Mouse (Mus musculus) hindbrain, embryonic 15.5 days (tissue): Measurements from ENCODE around the gene Gm136. TPM values are rescaled to one million over a fixed set of nuclear protein-coding genes. Genes with fewer than 3 reads are reported as not detected.
A peak's percentile ranks its signal among the peaks of the same experiment; 100 is the strongest.
"Not testable (repeated sequence)": the region's sequence is repeated elsewhere in the genome, so short reads cannot be mapped to it uniquely, and the experiment has no call there.

Experiments used
- ATAC-seq: fragments of 200-750 bp; cut with Nextera tagmentation; 2 replicates; pipeline ENCODE4 v1.8.0; 2017; ENCODE audit warnings: low read depth, moderate number of reproducible peaks, moderate TSS enrichment; ENCODE audit not compliant: low FRiP score
- H3K27ac ChIP-seq: fragments of 300-500 bp; sonication (generic); replicated peaks from 2 replicates; pipeline ENCODE4 v1.5.1; 2015; ENCODE audit warnings: mild to moderate bottlenecking, inconsistent platforms
- H3K27me3 ChIP-seq: fragments of 300-500 bp; sonication (generic); 2 replicates; pipeline ENCODE4 v1.6.1; 2015; ENCODE audit warnings: control low read depth, inconsistent platforms
- H3K36me3 ChIP-seq: fragments of 300-500 bp; sonication (generic); 2 replicates; pipeline ENCODE4 v1.6.1; 2015; ENCODE audit warnings: control low read depth, inconsistent platforms
- H3K4me1 ChIP-seq: fragments of 300-500 bp; sonication (generic); replicated peaks from 2 replicates; pipeline ENCODE4 v1.6.1; 2015; ENCODE audit warnings: control low read depth, inconsistent platforms
- H3K4me2 ChIP-seq: fragments of 300-500 bp; sonication (generic); 2 replicates; pipeline ENCODE4 v1.6.1; 2015; ENCODE audit warnings: moderate library complexity, mild to moderate bottlenecking, inconsistent platforms
- H3K4me3 ChIP-seq: fragments of 300-500 bp; sonication (generic); 2 replicates; pipeline ENCODE4 v1.5.1; 2015; ENCODE audit warnings: mild to moderate bottlenecking, inconsistent platforms
- H3K9ac ChIP-seq: fragments of 300-500 bp; sonication (generic); 2 replicates; pipeline ENCODE4 v1.6.1; 2015; ENCODE audit warnings: inconsistent platforms
- H3K9me3 ChIP-seq: fragments of 300-500 bp; sonication (generic); 2 replicates; pipeline ENCODE4 v1.6.1; 2016; ENCODE audit warnings: control low read depth, inconsistent platforms
- WGBS: fragments of 180-500 bp; shearing (Covaris S2); methylation state at CpG from one replicate; pipeline ENCODE4 v1.1.7; 2015; 5-methylcytosine and 5-hydroxymethylcytosine counted together
- polyA plus RNA-seq: library from polyadenylated mRNA; unstranded; fragments of >200 nt; fragmentation: Nextera tagmentation; extraction: Ambion mirVana; gene quantifications from 2 replicates; pipeline ENCODE4 v1.2.1, GENCODE M21; 2015

Gm136 gene
- polyA plus RNA-seq, 1 experiment from 2014 or later = not detected

DNA sequence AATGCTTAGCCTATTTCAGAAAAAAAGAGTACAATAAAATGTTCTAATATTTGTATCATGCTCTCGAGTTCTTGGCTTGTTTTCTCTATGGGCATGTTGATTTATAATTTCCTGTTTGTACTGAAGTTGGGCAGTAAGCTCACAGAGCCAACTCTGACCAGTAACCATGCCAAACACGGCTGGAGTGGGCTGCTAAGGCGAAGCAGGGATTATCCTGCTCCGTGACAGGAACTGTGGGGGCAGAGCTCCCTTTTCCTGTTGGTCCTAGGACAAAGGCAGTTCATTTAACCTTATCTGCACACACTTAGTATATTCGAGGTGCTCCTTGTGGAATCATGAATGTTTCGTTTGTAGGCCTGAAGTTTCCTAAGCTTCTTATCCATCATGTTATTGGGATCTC lies 6.8 kb downstream of the Gm136 start:
- H3K4me1 ChIP-seq = no peaks in the 10 kb centered on the region
- no peaks in the 10 kb centered on the region for H3K9me3 ChIP-seq
- ATAC-seq = no peak
- H3K27ac ChIP-seq = no peak overlapping the region
- H3K9ac ChIP-seq = no peak overlapping the region
- H3K4me3 ChIP-seq = no peak overlapping the region
- no peaks in the 10 kb centered on the region for H3K36me3 ChIP-seq
- 69% methylated on average over 6 of the region's 6 CpGs for WGBS
- no peaks in the 10 kb centered on the region for H3K27me3 ChIP-seq
- no peak overlapping the region for H3K4me2 ChIP-seq

DNA sequence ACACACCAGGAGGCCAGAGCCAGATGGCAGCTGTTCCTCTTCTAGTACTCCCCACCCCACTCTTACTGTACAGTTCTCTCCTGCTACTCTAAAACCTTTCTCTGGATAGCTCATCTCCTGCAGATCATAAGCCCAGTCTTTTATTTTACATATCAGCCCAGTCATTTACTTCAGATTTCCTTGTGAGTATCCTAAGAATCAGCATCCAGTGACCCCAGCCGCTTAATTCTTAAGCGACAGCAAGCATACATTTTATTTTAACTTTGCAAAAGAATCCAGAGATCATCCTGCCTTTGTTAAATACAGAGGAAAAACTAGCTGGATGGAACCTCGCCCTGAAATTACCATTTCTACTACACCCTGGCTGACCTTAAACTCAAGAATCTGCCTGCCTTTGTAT lies 21.6 kb downstream of the Gm136 start:
- Histone ChIP-seq H3K4me2 (no peak overlapping the region), H3K27ac (no peak overlapping the region), H3K36me3 (no peaks in the 10 kb centered on the region), H3K9ac (no peak overlapping the region), H3K4me1 (0 out of 2 replicates have a peak, but pooled peaks cover 8% of the 10 kb centered on the region), H3K27me3 (no peaks in the 10 kb centered on the region), H3K9me3 (no peaks in the 10 kb centered on the region), H3K4me3 (no peak overlapping the region)
- WGBS = 79% methylated on average over 3 of the region's 3 CpGs
- no peak for ATAC-seq

- not testable (repeated sequence) for H3K9me3 ChIP-seq, ATAC-seq, H3K36me3 ChIP-seq, H3K27me3 ChIP-seq, H3K4me1 ChIP-seq, H3K9ac ChIP-seq, H3K27ac ChIP-seq, H3K4me2 ChIP-seq, H3K4me3 ChIP-seq
- 29% methylated on average over 2 of the region's 2 CpGs for WGBS
Measured at GRCm38 (mm10) chr4:34733415-34733814, 22.6 kb downstream of the Gm136 start.

- Histone ChIP-seq H3K4me1 (0 out of 2 replicates have a peak, but pooled peaks cover 9% of the 10 kb centered on the region), H3K4me2 (peak within 1 kb of the TSS; percentile 90), H3K9ac (peak within 1 kb of the TSS; percentile 48), H3K9me3 (no peaks in the 10 kb centered on the region), H3K27me3 (no peaks in the 10 kb centered on the region), H3K4me3 (peak within 1 kb of the TSS; percentile 51), H3K36me3 (no peaks in the 10 kb centered on the region), H3K27ac (no peak within 1 kb of the TSS)
- WGBS = 0% methylated on average over 38 of the region's 38 CpGs
- ATAC-seq = peak; percentile 95
Measured at GRCm38 (mm10) chr4:34729851-34730341, 26.2 kb downstream of the Gm136 start, which contains the start of gene Cfap206. Cfap206 (minus strand) TSS chr4:34730206.

DNA sequence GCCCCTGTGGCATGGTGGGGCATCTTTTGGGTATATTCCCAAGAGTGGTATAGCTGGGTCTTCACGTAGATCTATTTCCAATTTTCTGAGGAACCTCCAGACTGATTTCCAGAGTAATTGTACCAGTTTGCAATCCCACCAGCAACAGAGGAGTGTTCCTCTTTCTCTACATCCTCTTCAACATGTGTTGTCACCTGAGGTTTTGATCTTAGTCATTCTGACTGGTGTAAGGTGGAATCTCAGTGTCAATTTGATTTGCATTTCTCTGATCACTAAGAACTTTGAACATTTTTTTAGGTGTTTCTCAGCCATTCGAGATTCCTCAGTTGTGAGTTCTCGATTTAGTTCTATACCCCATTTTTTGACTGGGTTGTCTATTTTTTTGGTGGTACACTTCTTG lies 30.4 kb downstream of the Gm136 start:
- not testable (repeated sequence) for H3K4me1 ChIP-seq, ATAC-seq
- 97% methylated on average over 3 of the region's 3 CpGs for WGBS

DNA sequence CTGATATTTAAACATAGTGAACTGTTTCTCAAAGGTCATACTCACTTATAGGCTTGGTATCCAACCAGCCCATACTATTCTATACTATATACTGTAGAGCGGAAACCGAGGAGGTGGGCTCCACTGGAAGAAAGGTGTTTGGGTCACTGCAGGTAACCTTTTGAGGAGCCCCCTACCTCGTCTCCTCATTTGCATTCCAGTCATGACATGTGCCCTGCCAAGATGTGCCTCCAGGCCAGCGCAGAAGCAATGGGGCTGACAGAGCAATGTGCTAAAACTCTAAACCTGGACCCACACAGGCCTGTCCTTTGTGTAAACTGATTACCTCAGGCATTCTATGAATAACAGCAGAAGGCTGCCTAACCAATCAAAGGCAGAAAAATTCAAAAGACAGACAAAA lies 31.8 kb downstream of the Gm136 start:
- Histone ChIP-seq H3K36me3 (no peaks in the 10 kb centered on the region), H3K4me1 (no peaks in the 10 kb centered on the region), H3K9me3 (no peaks in the 10 kb centered on the region), H3K4me3 (no peak overlapping the region), H3K9ac (no peak overlapping the region), H3K27ac (no peak overlapping the region), H3K27me3 (no peaks in the 10 kb centered on the region), H3K4me2 (no peak overlapping the region)
- ATAC-seq = no peak
- 54% methylated on average over 4 of the region's 4 CpGs for WGBS

More for the DNA sequence above, 30.4 kb downstream of the Gm136 start:
- not testable (repeated sequence) for H3K27ac ChIP-seq, H3K36me3 ChIP-seq, H3K9ac ChIP-seq, H3K4me3 ChIP-seq, H3K4me2 ChIP-seq, H3K27me3 ChIP-seq, H3K9me3 ChIP-seq

- Histone ChIP-seq H3K27me3 (no peaks in the 10 kb centered on the region), H3K4me3 (no peak overlapping the region), H3K9ac (no peak overlapping the region), H3K27ac (no peak overlapping the region), H3K9me3 (no peaks in the 10 kb centered on the region), H3K4me2 (no peak overlapping the region), H3K36me3 (no peaks in the 10 kb centered on the region), H3K4me1 (no peaks in the 10 kb centered on the region)
- no peak for ATAC-seq
- 69% methylated on average over 4 of the region's 4 CpGs for WGBS
Measured at GRCm38 (mm10) chr4:34723186-34723585, 32.9 kb downstream of the Gm136 start.

DNA sequence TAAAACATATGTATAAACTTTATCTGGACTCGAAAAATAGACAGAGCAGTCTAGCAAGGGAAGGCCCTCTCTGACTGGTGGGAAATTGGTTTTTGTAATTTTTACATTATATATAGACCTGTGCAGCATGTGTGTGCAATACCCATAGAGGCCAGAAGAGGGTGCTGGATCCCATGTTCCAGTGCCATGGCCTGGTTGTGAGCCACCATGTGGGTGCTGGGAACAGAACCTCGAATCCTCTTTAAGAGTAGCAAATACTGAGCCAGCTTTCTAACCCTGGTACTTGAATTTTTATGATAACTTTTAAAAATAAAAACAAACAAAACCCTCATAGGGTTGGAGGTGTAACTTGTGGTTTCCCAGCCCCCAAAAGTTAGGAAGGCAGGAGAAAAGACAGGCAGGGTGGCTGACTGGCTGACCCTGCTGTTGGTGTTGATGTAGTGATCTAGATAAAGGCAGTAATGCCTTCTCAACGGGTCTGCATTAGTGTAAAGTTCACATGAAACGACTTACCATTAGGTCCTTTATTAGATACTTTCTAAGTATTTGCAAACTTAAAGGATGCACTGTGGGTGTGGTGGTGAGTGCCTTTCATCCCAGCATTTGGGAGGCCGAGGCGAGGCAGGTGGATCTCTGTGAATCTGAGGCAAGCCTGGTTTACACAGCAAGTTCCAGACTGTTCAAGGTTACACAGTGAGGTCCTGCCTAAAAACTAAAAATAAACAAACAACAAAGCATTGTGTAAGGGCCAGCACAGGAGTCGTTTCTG lies 35.8 kb downstream of the Gm136 start:
- H3K4me3 ChIP-seq = no peak overlapping the region
- no peaks in the 10 kb centered on the region for H3K27me3 ChIP-seq
- H3K9ac ChIP-seq = no peak overlapping the region
- H3K9me3 ChIP-seq = no peaks in the 10 kb centered on the region
- H3K36me3 ChIP-seq = no peaks in the 10 kb centered on the region
- H3K4me1 ChIP-seq = no peaks in the 10 kb centered on the region
- no peak for ATAC-seq
- 92% methylated on average over 7 of the region's 7 CpGs for WGBS
- no peak overlapping the region for H3K27ac ChIP-seq
- H3K4me2 ChIP-seq = no peak overlapping the region

GRCm38 (mm10) chr4:34719421-34719820 lies 36.6 kb downstream of the Gm136 start:
- Histone ChIP-seq H3K9ac (no peak overlapping the region), H3K4me3 (no peak overlapping the region), H3K9me3 (no peaks in the 10 kb centered on the region), H3K27ac (no peak overlapping the region), H3K4me1 (no peaks in the 10 kb centered on the region), H3K27me3 (no peaks in the 10 kb centered on the region), H3K36me3 (no peaks in the 10 kb centered on the region), H3K4me2 (no peak overlapping the region)
- WGBS = 97% methylated on average over 12 of the region's 12 CpGs
- ATAC-seq = no peak

DNA sequence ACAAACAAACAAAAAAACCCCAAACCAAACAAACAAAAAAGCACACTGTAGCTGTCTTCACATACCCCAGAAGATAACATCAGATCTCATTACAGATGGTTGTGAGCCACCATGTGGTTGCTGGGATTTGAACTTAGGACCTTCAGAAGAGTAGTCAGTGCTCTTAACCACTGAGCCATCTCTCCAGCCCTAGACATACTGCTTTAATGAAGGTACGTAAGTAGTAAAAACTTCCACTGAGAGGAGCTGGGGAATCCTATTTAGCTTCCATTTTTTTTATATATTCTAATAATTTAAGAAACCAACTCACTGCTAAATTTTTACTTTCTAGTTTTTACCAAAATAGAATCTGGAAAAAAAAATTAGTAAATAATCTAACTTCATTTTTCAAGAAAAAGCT lies 41.0 kb downstream of the Gm136 start:
- Histone ChIP-seq H3K27ac (no peak overlapping the region), H3K27me3 (no peaks in the 10 kb centered on the region), H3K4me1 (no peaks in the 10 kb centered on the region), H3K9ac (no peak overlapping the region), H3K36me3 (no peaks in the 10 kb centered on the region), H3K4me2 (no peak overlapping the region), H3K9me3 (no peaks in the 10 kb centered on the region), H3K4me3 (no peak overlapping the region)
- WGBS = 93% methylated on average over 1 of the region's 1 CpGs
- no peak for ATAC-seq

GRCm38 (mm10) chr4:34708127-34708526 lies 47.9 kb downstream of the Gm136 start:
- no peak overlapping the region for H3K4me2 ChIP-seq
- H3K4me1 ChIP-seq = no peaks in the 10 kb centered on the region
- ATAC-seq = no peak
- WGBS = 89% methylated on average over 3 of the region's 3 CpGs
- no peak overlapping the region for H3K9ac ChIP-seq
- H3K27ac ChIP-seq = no peak overlapping the region
- no peaks in the 10 kb centered on the region for H3K9me3 ChIP-seq
- H3K4me3 ChIP-seq = no peak overlapping the region
- H3K36me3 ChIP-seq = no peaks in the 10 kb centered on the region
- H3K27me3 ChIP-seq = no peaks in the 10 kb centered on the region

DNA sequence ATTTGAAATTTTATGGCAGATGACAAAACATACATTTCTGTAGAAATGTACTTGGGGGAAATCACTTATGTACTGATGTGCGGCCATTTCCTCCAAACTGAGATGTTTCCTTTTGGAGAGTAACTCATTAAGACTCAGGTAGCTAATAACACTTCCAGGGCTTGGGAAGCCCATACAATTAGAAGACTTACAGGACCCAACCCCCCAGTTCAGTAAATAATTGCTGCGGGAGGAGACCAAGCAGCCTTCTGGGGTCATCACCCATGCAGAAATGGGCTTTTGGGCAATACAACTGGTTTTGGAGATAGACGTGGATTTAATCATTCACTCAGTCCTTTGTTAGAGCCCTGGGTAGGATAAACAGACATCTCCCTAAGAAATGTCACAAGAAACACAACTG lies 48.8 kb downstream of the Gm136 start:
- Histone ChIP-seq H3K36me3 (no peaks in the 10 kb centered on the region), H3K27me3 (no peaks in the 10 kb centered on the region), H3K27ac (no peak overlapping the region), H3K9ac (no peak overlapping the region), H3K4me1 (no peaks in the 10 kb centered on the region), H3K9me3 (no peaks in the 10 kb centered on the region), H3K4me3 (no peak overlapping the region), H3K4me2 (no peak overlapping the region)
- WGBS = 74% methylated on average over 3 of the region's 3 CpGs
- no peak for ATAC-seq

GRCm38 (mm10) chr4:34703029-34703428 lies 53.0 kb downstream of the Gm136 start:
- no peak overlapping the region for H3K4me3 ChIP-seq
- no peak overlapping the region for H3K27ac ChIP-seq
- H3K4me1 ChIP-seq = no peaks in the 10 kb centered on the region
- 72% methylated on average over 4 of the region's 4 CpGs for WGBS
- H3K4me2 ChIP-seq = no peak overlapping the region
- H3K9me3 ChIP-seq = no peaks in the 10 kb centered on the region
- no peaks in the 10 kb centered on the region for H3K27me3 ChIP-seq
- no peak overlapping the region for H3K9ac ChIP-seq
- no peak for ATAC-seq
- H3K36me3 ChIP-seq = no peaks in the 10 kb centered on the region
